Mouse (Mus musculus): ENCODE measurements around the gene Wdr17.

GRCm38 (mm10) chr8:54818651-54819050 is 68.3 kb downstream of the Wdr17 start:
- no peak for TF ChIP-seq CTCF (IDR thresholded peaks at IDR 0.05; ENCODE audit: extremely low read depth, insufficient read depth, low read length)
- no peak for TF ChIP-seq POLR2A (IDR thresholded peaks at IDR 0.05; ENCODE audit: extremely low read depth, insufficient read depth, low read length)

All from cortical plate, adult 2 months (tissue).